18 mouse cellular contexts compared by ENCODE assay signal in genomic region chr19:24416975-24417658, GRCm38 (mm10).
A peak's percentile ranks its signal among the peaks of the same experiment; 100 is the strongest.
DNase-seq lines count a peak whose midpoint lies in the region; ATAC-seq and TF ChIP-seq lines count a peak whose summit lies in the region.
"Had no signal": no experiment of that assay in that cellular context is flagged by ENCODE, and none has a peak within 500 bp of the region (broad histone marks: within the 10 kb centered on the region; RNA-seq: fewer than 3 reads in every experiment).

No protein-coding gene starts in this region.

- TF ChIP-seq POLR2A in cortical plate, adult 2 months (IDR thresholded peaks at IDR 0.05; ENCODE audit: extremely low read depth, insufficient read depth, low read length) = no peak

- H3K4me1 ChIP-seq in heart, postnatal 0 days (ENCODE audit: control insufficient read depth, insufficient read depth) = peaks cover 28% of the 10 kb centered on the region
- peaks cover 8% of the 10 kb centered on the region for H3K4me1 ChIP-seq in cortical plate, adult 2 months (ENCODE audit: control insufficient read depth, insufficient read depth, low read length)
- H3K4me1 ChIP-seq: forebrain, embryonic 10.5 days; neural tube, embryonic 12.5 days had no signal

- peak; percentile 73 for ATAC-seq in frontal cortex, adult (ENCODE audit: low TSS enrichment)
- ATAC-seq in heart, postnatal 0 days (ENCODE audit: insufficient read depth, low read depth) = peak; percentile 47; the same call in 1 of the 2 replicates
- ATAC-seq: liver, postnatal 0 days; lung, postnatal 0 days had no signal

- H3K36me3 ChIP-seq in heart, postnatal 0 days (replicated peaks; ENCODE audit: control insufficient read depth, insufficient read depth, low read length) = no peaks in the 10 kb centered on the region
- H3K36me3 ChIP-seq: forebrain, embryonic 10.5 days; midbrain, embryonic 15.5 days; neural tube, embryonic 12.5 days had no signal

- no peak for TF ChIP-seq EP300 in heart, postnatal 0 days (IDR thresholded peaks at IDR 0.05; ENCODE audit: low read depth)

- TF ChIP-seq CTCF in heart, postnatal 0 days (IDR thresholded peaks at IDR 0.05; ENCODE audit: low read depth) = no peak
- TF ChIP-seq CTCF in cortical plate, adult 2 months (IDR thresholded peaks at IDR 0.05; ENCODE audit: extremely low read depth, insufficient read depth, low read length) = no peak

- no peak overlapping the region for H3K9ac ChIP-seq in heart, postnatal 0 days (replicated peaks; ENCODE audit: low read depth, low read length)
- H3K9ac ChIP-seq: liver, postnatal 0 days; midbrain, embryonic 15.5 days; neural tube, embryonic 12.5 days had no signal

- peak overlapping the region; percentile 4 for H3K27ac ChIP-seq in heart, postnatal 0 days (ENCODE audit: low read depth)
- H3K27ac ChIP-seq in cortical plate, adult 2 months (ENCODE audit: insufficient read depth, low read length) = peak overlapping the region; percentile 49
- H3K27ac ChIP-seq: forebrain, embryonic 10.5 days; midbrain, embryonic 15.5 days; neural tube, embryonic 12.5 days had no signal

- WGBS in heart, postnatal 0 days = 74% methylated on average over 9 of the region's 9 CpGs

- no peaks in the 10 kb centered on the region for H3K27me3 ChIP-seq in heart, postnatal 0 days (ENCODE audit: control insufficient read depth, insufficient read depth, low read length)
- H3K27me3 ChIP-seq: midbrain, embryonic 15.5 days; neural tube, embryonic 12.5 days had no signal

- H3K9me3 ChIP-seq in heart, postnatal 0 days (replicated peaks; ENCODE audit: control insufficient read depth, low read length) = no peaks in the 10 kb centered on the region
- H3K9me3 ChIP-seq: forebrain, embryonic 10.5 days; midbrain, embryonic 15.5 days; neural tube, embryonic 12.5 days had no signal

- intact Hi-C loops in heart, postnatal 10 days (cut with DNase I) = no loop called here

- H3K4me3 ChIP-seq in heart, postnatal 0 days (ENCODE audit: low read depth, low read length) = no peak overlapping the region
- no peak overlapping the region for H3K4me3 ChIP-seq in cortical plate, adult 2 months (ENCODE audit: insufficient read depth, low read length)
- H3K4me3 ChIP-seq: forebrain, embryonic 10.5 days; midbrain, embryonic 15.5 days; neural tube, embryonic 12.5 days had no signal

- DNase-seq in frontal cortex, postnatal 25 days (ENCODE audit: low spot score in 2 of 2) = no peak
- DNase-seq in heart, postnatal 0 days (ENCODE audit: low spot score) = no peak
- no peak for DNase-seq in heart, postnatal 10 days
- DNase-seq in right cerebral cortex, adult 18-20 months = peak; percentile 12
- DNase-seq in right cerebral cortex, postnatal 4 days = no peak
- no peak for DNase-seq in adrenal gland, adult (ENCODE audit: inconsistent age in 2 of 2, low spot score in 1 of 2)
- DNase-seq: adrenal gland, postnatal 25 days; cerebellum, adult 11-12 months; cerebellum, postnatal 10 days; gastrocnemius, postnatal 36 days; kidney, postnatal 25 days; liver, postnatal 0 days had no signal

- no peak overlapping the region for H3K4me2 ChIP-seq in heart, postnatal 0 days (ENCODE audit: low read depth, low read length)
- H3K4me2 ChIP-seq: midbrain, embryonic 15.5 days; neural tube, embryonic 12.5 days had no signal
